Mouse (Mus musculus): ENCODE measurements around the gene Calm3.

Gene Calm3

DNA sequence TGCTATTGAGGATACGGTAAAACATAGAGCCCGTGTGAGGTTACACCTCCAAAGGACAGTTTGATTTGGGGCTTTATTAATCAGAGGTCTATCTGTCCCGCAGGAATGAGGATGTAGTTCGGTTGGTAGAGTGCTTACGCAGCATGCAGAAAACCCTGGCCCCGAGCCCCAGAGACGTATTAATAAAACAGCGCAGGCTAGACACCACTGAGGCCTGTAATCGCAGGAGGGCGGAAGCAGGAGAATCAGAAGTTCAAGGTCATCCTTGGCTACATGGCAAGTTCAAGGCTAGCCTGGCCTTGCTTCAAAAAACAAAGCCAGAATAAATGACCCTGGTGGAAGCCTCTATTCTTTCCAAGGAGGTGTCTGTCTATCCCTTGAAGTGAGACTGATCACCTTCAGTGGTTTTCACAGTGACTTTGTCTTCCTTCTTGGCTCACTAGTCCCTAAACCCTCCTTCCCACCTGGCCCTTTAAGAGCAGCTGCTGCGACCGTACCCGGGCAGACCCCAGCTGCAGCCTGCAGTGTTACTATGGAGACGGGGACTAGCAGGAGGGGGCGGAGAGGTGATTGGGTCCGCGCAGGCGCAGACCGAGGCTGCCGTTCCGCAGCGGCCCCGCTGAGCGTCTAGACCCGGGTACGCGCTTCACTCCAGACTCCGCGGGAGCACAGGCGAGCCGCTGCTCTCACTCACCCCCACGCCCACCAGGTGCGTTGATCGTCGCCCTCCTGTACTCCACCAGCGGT is 20.3 kb upstream of the Calm3 start, which contains the start of gene Pnmal2:
Gene Pnmal2 (plus strand): TSS at position 622 of the 747 bp plus-strand sequence.
- in situ Hi-C loops (cut with MboI, MseI): loop anchor here in 1 of 2 experiments (10.0 kb wide), 1 partner anchor 51 kb away; the partner anchor contains the start of gene Ccdc8

GRCm38 (mm10) chr7:16942861-16943260 is 18.9 kb upstream of the Calm3 start:
- in situ Hi-C loops (cut with MboI, MseI): loop anchor here in 1 of 2 experiments (10.0 kb wide), 1 partner anchor 52 kb away; the partner anchor contains the start of gene Ccdc8

GRCm38 (mm10) chr7:16940292-16940691 is 16.4 kb upstream of the Calm3 start:
- in situ Hi-C loops (cut with MboI, MseI): loop anchor here in 1 of 2 experiments (10.0 kb wide), 1 partner anchor 55 kb away; the partner anchor contains the start of gene Ccdc8

- in situ Hi-C loops (cut with MboI, MseI): no loop called here
These were observed 14.3 kb upstream of the Calm3 start for GRCm38 (mm10) chr7:16938117-16938791.

DNA sequence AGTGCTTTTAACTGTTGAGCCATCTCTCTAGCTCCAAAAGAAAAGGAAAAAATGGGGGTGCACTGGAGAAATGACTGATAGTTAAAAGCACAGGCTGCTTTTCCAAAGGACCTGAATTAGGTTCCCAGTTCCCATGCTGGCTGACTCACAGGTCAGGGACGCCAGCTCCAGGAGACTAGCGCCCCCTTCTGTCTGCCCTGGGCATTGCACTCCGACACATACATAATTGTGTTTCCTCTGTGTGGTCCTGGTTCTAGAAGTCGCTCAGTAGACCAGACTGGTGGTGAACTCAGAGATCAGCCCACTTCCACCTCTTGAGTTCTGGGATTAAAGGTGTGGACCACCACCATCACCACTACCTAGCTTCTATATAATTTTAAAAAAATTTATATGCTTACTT is 13.4 kb upstream of the Calm3 start:
- in situ Hi-C loops (cut with MboI, MseI): no loop called here

- in situ Hi-C loops (cut with MboI, MseI): no loop called here
These were observed 9.0 kb upstream of the Calm3 start for GRCm38 (mm10) chr7:16932704-16933577.

GRCm38 (mm10) chr7:16931968-16932627 is 8.2 kb upstream of the Calm3 start:
- in situ Hi-C loops (cut with MboI, MseI): no loop called here

DNA sequence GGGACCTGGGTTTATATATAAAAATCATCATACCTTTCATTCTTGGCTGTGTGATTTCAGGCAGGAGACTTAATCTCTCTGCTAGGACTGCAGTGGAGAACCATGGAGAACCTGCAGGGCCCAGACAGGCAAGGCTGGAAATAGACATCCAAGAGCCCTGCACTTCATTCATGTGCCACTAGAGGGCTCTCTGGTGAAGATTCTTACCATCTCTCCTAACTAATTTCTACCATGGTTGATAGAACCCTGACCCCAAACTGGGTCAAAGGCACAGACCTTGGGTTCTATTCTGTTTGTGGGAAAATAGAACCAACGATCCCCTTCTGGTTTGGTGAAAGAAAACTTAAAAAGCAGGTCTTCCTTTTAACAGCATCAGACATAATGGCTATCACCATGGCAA is 6.9 kb upstream of the Calm3 start:
- in situ Hi-C loops (cut with MboI, MseI): no loop called here

GRCm38 (mm10) chr7:16928341-16928740 is 4.4 kb upstream of the Calm3 start:
- in situ Hi-C loops (cut with MboI, MseI): no loop called here

- in situ Hi-C loops (cut with MboI, MseI): loop anchor here (5.0 kb wide), 2 partner anchors 51 to 106 kb away; partner anchors contain the start of genes Fkrp (in 2 of the 2) and Strn4 (in 2 of the 2)
These were observed 454 bp downstream of the Calm3 start for GRCm38 (mm10) chr7:16923283-16924036.

GRCm38 (mm10) chr7:16922360-16922973 is 1.4 kb downstream of the Calm3 start:
- in situ Hi-C loops (cut with MboI, MseI): loop anchor here (5.0 kb wide), 2 partner anchors 50 to 105 kb away; partner anchors contain the start of genes Fkrp (in 2 of the 2) and Strn4 (in 2 of the 2)

DNA sequence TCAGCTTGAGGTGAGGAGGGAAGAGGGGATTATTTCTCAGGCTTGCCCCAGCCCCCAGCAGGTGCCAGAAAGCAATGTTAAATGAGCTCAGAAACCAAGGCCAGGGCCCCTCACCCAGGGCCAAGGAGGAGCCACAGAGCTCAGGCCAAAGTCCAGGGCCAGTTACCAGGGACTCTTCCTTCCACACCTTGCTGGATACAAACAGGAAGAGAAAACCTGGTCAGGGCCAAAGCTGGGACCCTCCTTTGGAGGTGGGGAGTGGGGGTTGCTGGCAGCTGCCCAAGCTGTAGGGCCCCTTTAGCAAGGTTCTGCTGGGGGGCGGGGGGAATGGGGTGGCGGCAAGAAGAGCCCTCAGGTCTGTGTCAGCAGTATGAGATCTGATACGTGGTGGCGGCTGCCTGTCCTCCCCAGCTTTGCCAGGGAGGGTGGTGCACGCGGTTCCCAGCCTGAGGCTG is 2.0 kb downstream of the Calm3 start:
- in situ Hi-C loops (cut with MboI, MseI): loop anchor here (5.0 kb wide), 2 partner anchors 50 to 105 kb away; partner anchors contain the start of genes Fkrp (in 2 of the 2) and Strn4 (in 2 of the 2)

GRCm38 (mm10) chr7:16920818-16921791 is 2.8 kb downstream of the Calm3 start:
- in situ Hi-C loops (cut with MboI, MseI): loop anchor here (5.0 kb wide), 2 partner anchors 49 to 104 kb away; partner anchors contain the start of genes Fkrp (in 2 of the 2) and Strn4 (in 2 of the 2)

- in situ Hi-C loops (cut with MboI, MseI): loop anchor here (5.0 kb wide), 2 partner anchors 48 to 103 kb away; partner anchors contain the start of genes Fkrp (in 2 of the 2) and Strn4 (in 2 of the 2)
These were observed 3.7 kb downstream of the Calm3 start for GRCm38 (mm10) chr7:16920150-16920579.

GRCm38 (mm10) chr7:16919395-16920149 is 4.3 kb downstream of the Calm3 start:
- in situ Hi-C loops (cut with MboI, MseI): loop anchor here (5.0 kb wide), 2 partner anchors 47 to 102 kb away; partner anchors contain the start of genes Fkrp (in 2 of the 2) and Strn4 (in 2 of the 2)

- in situ Hi-C loops (cut with MboI, MseI): no loop called here
These were observed 5.2 kb downstream of the Calm3 start for GRCm38 (mm10) chr7:16918670-16919069.

- in situ Hi-C loops (cut with MboI, MseI): no loop called here
These were observed 5.9 kb downstream of the Calm3 start for GRCm38 (mm10) chr7:16918014-16918413.
